Mouse (Mus musculus): ENCODE data around the gene Hsf4.

- TF ChIP-seq CTCF (IDR thresholded peaks at IDR 0.05; ENCODE audit: low read depth) (no peak), EP300 (IDR thresholded peaks at IDR 0.05; ENCODE audit: low read depth) (no peak)
Observed at GRCm38 (mm10) chr8:105265128-105265527, 4.5 kb upstream of the Hsf4 start.

Data from heart, postnatal 0 days (tissue).